Mouse (Mus musculus) heart, postnatal 0 days (tissue): ENCODE results near the gene Theg.

Source experiments
- CTCF ChIP-seq: IDR thresholded peaks from 2 replicates; pipeline ENCODE4 v1.5.1; 2016; ENCODE audit warnings: antibody characterized with exemption, control low read depth, low read depth
- EP300 ChIP-seq: IDR thresholded peaks from 2 replicates; pipeline ENCODE4 v1.6.1; 2016; ENCODE audit warnings: antibody characterized with exemption, low read depth

DNA sequence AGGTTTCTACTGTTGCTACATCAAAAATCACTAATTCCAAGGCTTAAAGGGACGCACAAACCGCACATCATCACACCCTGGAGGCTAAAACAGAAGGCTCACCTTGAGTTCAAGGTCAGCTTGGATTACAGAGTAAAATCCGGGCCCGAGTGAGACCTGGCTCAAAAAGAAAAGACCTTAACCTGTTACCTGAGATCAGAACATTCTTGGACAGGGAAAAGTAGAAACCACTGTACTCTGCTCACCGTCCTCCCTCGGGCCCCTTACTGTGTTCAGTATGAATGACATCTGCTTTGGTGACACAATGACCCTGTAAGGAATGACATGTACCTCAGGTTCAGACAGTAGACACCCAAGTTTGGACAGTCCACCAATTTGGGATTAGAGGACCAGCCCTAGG is 12.3 kb downstream of the Theg start:
- TF ChIP-seq CTCF (no peak), EP300 (no peak)
